Mouse (Mus musculus) embryonic facial prominence, embryonic 12.5 days (tissue): ENCODE measurements around the gene Shmt2. TPM values are rescaled to one million over a fixed set of nuclear protein-coding genes. Genes with fewer than 3 reads are reported as not detected.

ENCODE experiments used
- ATAC-seq: fragments of 200-750 bp; cut with Nextera tagmentation; 2 replicates; pipeline ENCODE4 v1.8.0; 2017; ENCODE audit not compliant: insufficient number of reproducible peaks, insufficient read depth, low FRiP score, low TSS enrichment
- H3K27ac ChIP-seq: fragments of 300-500 bp; sonication (generic); 2 replicates; pipeline ENCODE4 v1.5.1; 2016; ENCODE audit warnings: mild to moderate bottlenecking
- H3K27me3 ChIP-seq: fragments of 300-500 bp; sonication (generic); 2 replicates; pipeline ENCODE4 v1.6.1; 2016; ENCODE audit warnings: mild to moderate bottlenecking, moderate library complexity
- H3K36me3 ChIP-seq: fragments of 300-500 bp; sonication (generic); 2 replicates; pipeline ENCODE4 v1.6.1; 2016; ENCODE audit warnings: mild to moderate bottlenecking
- H3K4me1 ChIP-seq: fragments of 300-500 bp; sonication (generic); 2 replicates; pipeline ENCODE4 v1.6.1; 2016
- H3K4me2 ChIP-seq: fragments of 300-500 bp; sonication (generic); replicated peaks from 2 replicates; pipeline ENCODE4 v1.6.1; 2016; ENCODE audit warnings: mild to moderate bottlenecking, moderate library complexity
- H3K4me3 ChIP-seq: fragments of 300-500 bp; sonication (generic); 2 replicates; pipeline ENCODE4 v1.5.1; 2016; ENCODE audit warnings: mild to moderate bottlenecking
- H3K9ac ChIP-seq: fragments of 300-500 bp; sonication (generic); 2 replicates; pipeline ENCODE4 v1.6.1; 2016; ENCODE audit warnings: mild to moderate bottlenecking, moderate library complexity
- H3K9me3 ChIP-seq: fragments of 300-500 bp; sonication (generic); 2 replicates; pipeline ENCODE4 v1.6.1; 2016; ENCODE audit warnings: mild to moderate bottlenecking, moderate library complexity
- WGBS: fragments of 180-500 bp; shearing (Covaris S2); methylation state at CpG from one replicate; pipeline ENCODE4 v1.1.7; 2016; 5-methylcytosine and 5-hydroxymethylcytosine counted together
- polyA plus RNA-seq: library from polyadenylated mRNA; unstranded; fragments of >200 nt; fragmentation: Nextera tagmentation; extraction: Ambion mirVana; gene quantifications from 2 replicates; pipeline ENCODE4 v1.2.1, GENCODE M21; 2016

The Shmt2 gene
- polyA plus RNA-seq, 1 experiment from 2014 or later = 82.4 TPM

DNA sequence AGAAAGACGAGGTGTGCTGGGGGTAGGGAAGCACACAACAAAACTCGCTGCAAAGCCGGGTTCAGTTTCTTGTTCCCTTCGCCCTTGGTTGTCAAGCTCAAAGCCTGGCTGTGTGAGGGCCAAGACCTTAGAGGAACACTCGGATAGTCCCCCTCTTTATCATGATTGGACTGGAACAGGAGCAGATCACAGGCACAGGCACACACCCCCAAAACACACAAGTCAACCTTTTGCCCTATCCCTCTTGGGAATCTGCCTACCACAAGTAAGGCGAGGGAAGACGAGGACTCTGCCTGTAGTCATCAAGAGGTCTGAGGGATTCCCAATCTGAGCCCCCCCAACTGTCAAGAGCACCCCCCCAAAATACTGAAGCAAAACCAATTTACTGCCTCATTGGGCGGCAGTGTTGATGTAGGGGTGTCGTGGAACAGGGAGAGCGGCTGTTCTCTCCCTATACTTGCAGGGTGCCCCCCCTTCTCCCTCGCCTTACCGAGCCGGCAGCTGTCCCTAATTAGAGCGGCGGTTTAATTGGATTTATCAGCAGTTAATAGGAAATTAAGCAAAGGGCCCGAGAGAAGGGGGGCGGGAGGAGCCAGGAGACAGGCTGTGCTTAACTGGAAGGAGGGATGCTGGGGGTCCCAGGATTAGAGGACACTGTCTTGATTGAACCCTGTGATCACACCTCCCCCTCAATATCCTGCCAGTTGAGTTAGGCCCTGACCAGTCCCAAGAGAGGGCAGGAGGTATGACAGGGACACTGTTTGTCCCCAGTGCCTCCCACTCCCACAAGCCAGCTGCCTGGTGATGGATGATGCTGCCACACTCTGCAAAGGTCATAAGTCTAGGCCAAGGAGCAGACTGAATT lies 12.2 kb downstream of the Shmt2 start:
- peak overlapping the region; percentile 35 for H3K4me3 ChIP-seq
- H3K9me3 ChIP-seq = no peaks in the 10 kb centered on the region
- H3K9ac ChIP-seq = no peak overlapping the region
- no peak for ATAC-seq
- no peaks in the 10 kb centered on the region for H3K36me3 ChIP-seq
- H3K27me3 ChIP-seq = peaks cover 81% of the 10 kb centered on the region
- peaks cover 60% of the 10 kb centered on the region for H3K4me1 ChIP-seq
- 6% methylated on average over 17 of the region's 17 CpGs for WGBS
- no peak overlapping the region for H3K27ac ChIP-seq
- peak overlapping the region; percentile 68 for H3K4me2 ChIP-seq

DNA sequence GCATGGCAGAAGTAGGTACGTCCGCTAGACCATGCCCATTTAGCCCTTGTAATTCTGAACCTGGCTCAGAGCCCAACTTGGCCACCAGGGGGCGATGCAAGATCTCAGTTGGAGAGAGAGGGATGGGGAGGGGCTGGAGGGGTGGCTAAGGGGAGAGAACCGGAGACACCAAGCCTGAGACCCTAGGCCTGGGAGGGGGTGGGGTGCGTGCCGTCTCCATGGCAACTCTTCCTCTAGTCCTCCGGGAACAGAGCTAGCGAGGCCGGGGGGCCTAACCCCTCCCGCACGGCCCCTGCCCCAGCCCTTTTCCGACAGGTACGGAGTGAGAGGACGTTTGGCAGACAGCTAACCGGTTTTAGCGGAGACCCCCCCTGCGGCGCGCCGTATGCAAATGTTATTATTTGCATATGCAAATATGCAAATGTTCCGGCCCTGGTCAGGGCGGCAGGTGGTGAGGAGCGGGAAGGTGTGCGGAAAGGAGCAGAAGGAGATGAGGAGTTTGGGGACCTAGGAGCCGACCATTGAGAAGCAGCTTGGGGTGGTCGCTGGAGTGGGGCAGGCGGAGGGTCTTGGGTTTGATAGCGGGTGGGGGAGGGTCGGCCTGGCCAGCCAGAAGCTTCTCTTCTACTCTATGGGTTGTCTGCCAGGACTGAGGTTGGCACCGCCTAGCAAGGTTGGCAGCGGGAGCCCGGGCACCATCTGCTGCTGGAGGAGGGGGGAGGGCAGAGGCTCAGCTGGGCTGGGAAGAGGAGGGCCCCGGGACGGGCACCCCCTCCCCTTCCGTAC lies 13.0 kb downstream of the Shmt2 start:
- H3K9me3 ChIP-seq = no peaks in the 10 kb centered on the region
- no peaks in the 10 kb centered on the region for H3K36me3 ChIP-seq
- peaks cover 73% of the 10 kb centered on the region for H3K27me3 ChIP-seq
- WGBS = under 1% methylated on average over 35 of the region's 35 CpGs
- peak overlapping the region; percentile 35 for H3K4me3 ChIP-seq
- no peak overlapping the region for H3K27ac ChIP-seq
- H3K9ac ChIP-seq = peak overlapping the region; percentile 16; the same call in 1 of the 2 replicates
- peak overlapping the region; percentile 68 for H3K4me2 ChIP-seq
- peak; percentile 8; the same call in 1 of the 2 replicates for ATAC-seq
- peaks cover 59% of the 10 kb centered on the region for H3K4me1 ChIP-seq

DNA sequence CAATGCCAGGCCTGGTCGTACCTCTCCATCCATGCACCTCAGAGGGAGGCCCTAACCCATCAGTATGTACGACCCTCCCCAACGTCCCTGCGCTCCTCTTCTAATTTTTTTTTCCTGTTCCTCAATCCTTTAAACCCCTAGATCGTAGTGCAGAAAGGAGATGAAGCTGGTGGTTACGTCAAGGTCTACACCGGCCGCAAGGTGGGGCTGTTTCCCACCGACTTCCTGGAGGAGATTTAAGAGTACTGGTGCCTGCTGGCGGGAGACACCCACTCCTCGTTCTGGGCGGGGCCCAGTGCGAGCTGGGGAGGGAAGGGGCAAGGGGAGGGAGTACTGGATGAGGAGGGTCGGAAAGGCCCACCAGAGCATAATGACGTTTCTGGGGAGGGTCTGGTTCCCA lies 14.0 kb downstream of the Shmt2 start:
- Histone ChIP-seq H3K4me2 (peak overlapping the region; percentile 68), H3K4me1 (peaks cover 49% of the 10 kb centered on the region), H3K9ac (peak overlapping the region; percentile 5; the same call in 1 of the 2 replicates), H3K27ac (no peak overlapping the region), H3K27me3 (peaks cover 63% of the 10 kb centered on the region), H3K36me3 (no peaks in the 10 kb centered on the region), H3K4me3 (no peak overlapping the region), H3K9me3 (no peaks in the 10 kb centered on the region)
- WGBS = 4% methylated on average over 15 of the region's 15 CpGs
- ATAC-seq = no peak

DNA sequence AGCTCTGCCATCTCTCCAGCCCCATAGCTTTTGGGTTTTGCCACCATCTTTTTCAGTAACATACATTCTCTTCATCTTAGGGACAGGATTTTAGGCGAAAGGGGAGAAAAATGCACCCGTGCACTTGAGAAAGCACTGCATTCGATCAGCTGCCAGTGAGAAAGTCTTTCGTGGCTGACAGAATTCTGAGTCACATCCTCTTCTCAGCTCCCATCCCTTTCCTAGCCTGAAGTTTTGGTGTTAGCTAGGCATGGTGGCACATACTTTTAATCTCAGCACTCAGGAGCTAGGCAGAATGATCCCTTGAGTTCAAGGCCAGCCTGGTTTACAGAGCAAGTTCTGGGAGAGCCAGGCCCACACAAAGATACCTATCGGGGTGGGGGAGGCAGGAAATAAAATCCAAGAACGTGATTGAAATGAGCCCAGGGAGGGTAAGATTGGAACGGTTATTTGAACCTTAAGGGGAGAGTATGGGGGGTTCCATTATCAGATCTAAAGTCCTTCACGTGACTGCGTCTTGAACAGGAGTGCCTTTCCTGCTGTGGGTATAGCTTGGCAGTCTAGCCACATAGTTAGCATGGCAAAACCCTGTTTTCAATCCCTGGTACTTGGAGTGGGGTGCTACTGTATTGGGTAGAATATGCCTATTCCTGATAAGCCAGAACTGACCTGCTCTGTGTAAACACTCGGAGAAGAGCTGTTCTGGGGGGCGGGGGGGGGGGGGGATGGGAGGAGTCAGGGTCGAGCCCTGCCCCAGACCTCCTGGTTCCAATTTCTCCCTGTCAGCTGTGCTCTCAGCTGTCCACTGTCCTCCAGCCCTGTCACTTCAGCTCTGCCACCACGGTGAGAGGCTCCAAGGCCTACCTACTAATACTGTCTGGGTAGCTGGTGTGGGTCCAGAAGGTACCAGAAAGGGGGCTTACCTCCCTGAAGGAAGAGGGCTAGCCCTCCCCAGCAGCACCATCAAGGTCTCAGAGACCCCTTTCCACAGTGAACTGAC lies 21.1 kb downstream of the Shmt2 start, which contains the start of gene Stac3:
Gene Stac3, plus strand, starts transcription at position 793 of the 1,000 bp plus-strand sequence.
- Histone ChIP-seq H3K27me3 (no peaks in the 10 kb centered on the region), H3K36me3 (peaks cover 39% of the 10 kb centered on the region), H3K9ac (peak within 1 kb of the TSS; percentile 16; the same call in 1 of the 2 replicates)

DNA sequence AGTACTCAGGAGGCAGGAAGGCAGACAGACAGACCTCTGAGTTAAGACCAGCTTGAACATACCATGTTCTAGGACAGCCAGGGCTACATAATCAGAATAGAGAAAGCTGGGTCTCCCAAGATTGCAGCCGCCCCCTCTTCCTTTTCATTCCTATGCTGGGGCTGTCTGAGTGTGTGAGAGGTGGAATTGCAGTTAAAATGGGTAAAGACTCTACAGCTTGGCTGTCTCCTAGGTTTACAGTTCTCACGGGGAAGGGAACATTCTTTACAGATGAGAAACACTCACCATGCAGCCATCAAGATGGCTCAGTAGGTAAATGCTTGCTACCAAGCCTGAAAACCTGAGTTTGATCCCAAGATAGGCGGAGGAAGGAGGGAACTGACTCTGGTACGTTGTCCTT lies 22.2 kb downstream of the Shmt2 start:
- 84% methylated on average over 4 of the region's 4 CpGs for WGBS
- no peak overlapping the region for H3K4me2 ChIP-seq
- no peaks in the 10 kb centered on the region for H3K4me1 ChIP-seq
- H3K4me3 ChIP-seq = no peak overlapping the region
- peaks cover 50% of the 10 kb centered on the region for H3K36me3 ChIP-seq
- H3K9me3 ChIP-seq = no peaks in the 10 kb centered on the region
- H3K9ac ChIP-seq = no peak overlapping the region
- no peaks in the 10 kb centered on the region for H3K27me3 ChIP-seq
- H3K27ac ChIP-seq = no peak overlapping the region
- ATAC-seq = no peak

More for the DNA sequence above, 21.1 kb downstream of the Shmt2 start, which contains the start of gene Stac3:
- Histone ChIP-seq H3K4me1 (no peaks in the 10 kb centered on the region), H3K9me3 (no peaks in the 10 kb centered on the region), H3K4me3 (no peak within 1 kb of the TSS), H3K27ac (no peak within 1 kb of the TSS), H3K4me2 (no peak within 1 kb of the TSS)
- 63% methylated on average over 12 of the region's 13 CpGs for WGBS
- no peak for ATAC-seq

DNA sequence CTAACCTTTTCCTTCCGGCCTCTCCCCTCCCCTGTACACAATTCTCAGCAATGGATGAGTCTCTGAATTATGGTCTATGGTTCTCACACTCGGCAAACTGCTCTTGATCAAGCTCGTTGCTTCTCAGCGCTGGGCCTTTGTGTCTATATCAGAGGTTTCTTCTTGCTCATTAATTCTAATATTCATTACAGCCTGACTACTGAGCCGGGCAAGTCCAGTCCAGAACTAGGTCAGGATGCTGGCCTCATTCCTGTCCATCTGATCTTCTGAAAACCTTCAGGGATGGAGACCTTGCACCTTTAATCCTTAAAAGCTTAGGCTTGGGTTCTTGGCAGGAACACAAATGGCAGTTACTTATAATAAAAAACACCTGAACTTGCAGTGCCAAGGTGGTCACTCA lies 22.7 kb downstream of the Shmt2 start:
- ATAC-seq = no peak
- Histone ChIP-seq H3K27me3 (no peaks in the 10 kb centered on the region), H3K4me3 (no peak overlapping the region), H3K27ac (no peak overlapping the region), H3K4me2 (no peak overlapping the region), H3K9me3 (no peaks in the 10 kb centered on the region), H3K9ac (no peak overlapping the region), H3K4me1 (no peaks in the 10 kb centered on the region), H3K36me3 (peaks cover 55% of the 10 kb centered on the region)
- WGBS = 83% methylated on average over 5 of the region's 5 CpGs

DNA sequence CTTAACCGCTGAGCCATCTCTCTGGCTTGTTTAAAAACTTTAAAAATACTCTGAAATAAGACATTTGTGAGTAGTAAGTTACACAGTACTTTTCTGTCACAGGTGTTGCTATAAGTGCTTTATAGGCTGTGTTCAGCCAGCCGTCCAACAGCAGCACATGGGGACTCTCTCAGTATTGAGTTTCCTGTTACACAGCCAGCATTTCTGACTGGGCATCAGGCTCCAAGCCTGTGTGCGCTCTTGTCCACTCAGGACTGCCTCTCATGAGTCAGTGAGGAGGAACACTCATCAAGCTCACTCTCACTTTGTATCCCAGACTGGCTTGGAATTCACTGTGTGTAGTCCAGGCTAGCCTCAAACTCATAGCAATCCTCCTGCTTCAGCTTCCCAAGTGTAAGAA lies 26.1 kb downstream of the Shmt2 start:
- no peak for ATAC-seq
- Histone ChIP-seq H3K4me2 (no peak overlapping the region), H3K9ac (no peak overlapping the region), H3K4me3 (no peak overlapping the region), H3K9me3 (no peaks in the 10 kb centered on the region), H3K27me3 (no peaks in the 10 kb centered on the region), H3K36me3 (peaks cover 81% of the 10 kb centered on the region), H3K4me1 (no peaks in the 10 kb centered on the region), H3K27ac (no peak overlapping the region)
- 95% methylated on average over 3 of the region's 3 CpGs for WGBS

DNA sequence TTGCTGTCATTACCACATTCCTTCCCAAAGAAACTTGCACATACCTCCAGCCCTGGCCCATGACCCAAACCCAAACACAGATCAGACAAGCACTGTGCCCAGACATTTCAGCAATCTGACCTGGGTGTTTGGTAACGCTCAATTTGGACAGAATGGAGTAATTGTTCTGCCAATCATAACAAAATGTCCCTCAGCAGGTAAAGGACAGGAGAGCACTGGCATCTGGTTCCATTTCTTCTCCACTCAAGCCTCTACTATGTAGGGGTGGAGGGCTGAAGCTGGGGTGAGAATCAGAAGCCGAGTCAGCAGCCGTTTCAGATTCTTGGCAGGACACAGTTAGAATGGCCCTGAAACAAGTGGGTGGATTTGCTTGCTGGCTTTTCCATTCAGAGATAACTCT lies 30.1 kb downstream of the Shmt2 start:
- 52% methylated on average over 3 of the region's 3 CpGs for WGBS
- peaks cover 68% of the 10 kb centered on the region for H3K36me3 ChIP-seq
- H3K4me1 ChIP-seq = 0 out of 2 replicates have a peak, but pooled peaks cover 7% of the 10 kb centered on the region
- no peak overlapping the region for H3K4me3 ChIP-seq
- no peak overlapping the region for H3K9ac ChIP-seq
- ATAC-seq = no peak
- H3K9me3 ChIP-seq = no peaks in the 10 kb centered on the region
- H3K27ac ChIP-seq = no peak overlapping the region
- H3K4me2 ChIP-seq = no peak overlapping the region
- no peaks in the 10 kb centered on the region for H3K27me3 ChIP-seq

DNA sequence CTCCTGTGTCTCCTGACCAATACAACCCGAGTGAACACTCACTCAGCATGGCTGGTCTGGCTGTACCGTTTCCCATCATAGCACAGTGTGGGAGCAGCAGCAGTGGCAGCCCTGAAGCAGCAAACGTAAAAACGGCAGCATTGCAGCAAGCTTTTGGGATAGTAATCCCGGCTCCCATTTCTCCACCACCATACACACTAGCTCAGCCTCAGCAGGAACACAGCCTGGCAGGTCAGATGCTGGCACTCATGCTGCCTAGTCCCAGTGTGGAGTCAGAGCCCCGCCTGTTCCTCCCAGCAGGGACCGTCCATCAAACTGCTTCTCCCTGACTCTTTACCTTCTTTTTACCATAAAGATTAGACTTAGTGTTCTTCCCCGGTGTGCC lies 31.1 kb downstream of the Shmt2 start:
- ATAC-seq = no peak
- WGBS = 67% methylated on average over 8 of the region's 8 CpGs
- H3K27me3 ChIP-seq = no peaks in the 10 kb centered on the region
- no peak overlapping the region for H3K4me2 ChIP-seq
- 0 out of 2 replicates have a peak, but pooled peaks cover 7% of the 10 kb centered on the region for H3K4me1 ChIP-seq
- H3K27ac ChIP-seq = no peak overlapping the region
- no peak overlapping the region for H3K4me3 ChIP-seq
- no peaks in the 10 kb centered on the region for H3K9me3 ChIP-seq
- no peak overlapping the region for H3K9ac ChIP-seq
- H3K36me3 ChIP-seq = peaks cover 59% of the 10 kb centered on the region

DNA sequence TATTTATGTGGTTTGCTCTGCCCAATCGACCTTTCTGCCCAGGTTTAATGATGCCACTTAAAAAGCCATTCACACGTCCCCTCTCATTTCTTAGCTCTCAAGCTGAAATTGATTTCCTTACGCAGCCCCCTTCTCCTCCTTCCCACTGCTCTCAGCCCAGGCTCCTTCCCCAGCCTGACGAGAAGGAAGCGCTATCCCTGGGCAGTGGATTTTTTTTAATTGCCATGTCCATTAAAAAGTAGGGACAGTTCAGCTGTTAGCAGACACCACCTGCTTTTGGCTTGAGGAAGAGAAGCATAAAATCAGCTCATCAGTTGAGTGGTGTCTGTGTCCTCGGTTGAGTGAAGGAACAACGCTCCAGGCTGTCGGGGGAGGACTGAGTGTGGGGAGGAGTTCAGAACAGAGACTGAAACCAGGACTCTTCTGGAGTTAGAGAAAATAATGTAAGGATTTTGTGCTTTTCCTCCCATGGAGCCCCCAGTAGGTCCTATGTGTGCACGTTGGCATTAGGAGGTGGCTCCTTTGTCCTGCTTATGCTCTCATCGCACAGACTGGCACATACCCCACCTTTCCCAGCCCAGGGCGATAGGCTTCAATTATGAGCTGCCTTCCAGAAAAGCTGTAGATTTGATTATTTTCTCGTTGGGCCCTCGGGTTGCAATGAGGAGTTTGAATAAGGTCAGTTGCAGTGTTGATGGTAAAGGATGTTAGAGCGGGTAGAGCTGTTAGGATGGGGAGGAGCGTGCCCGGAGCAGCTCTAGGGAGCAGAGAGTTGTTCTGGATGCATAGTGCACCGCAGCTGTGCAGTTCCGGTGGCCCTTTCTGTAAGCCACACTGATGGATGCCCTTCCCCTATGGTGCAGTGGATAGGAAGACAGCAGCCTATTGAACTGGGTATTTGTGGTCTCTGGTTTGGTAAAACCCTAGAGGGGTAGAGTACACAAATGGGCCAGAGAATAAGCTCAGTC lies 31.8 kb downstream of the Shmt2 start:
- Histone ChIP-seq H3K27me3 (no peaks in the 10 kb centered on the region), H3K36me3 (peaks cover 57% of the 10 kb centered on the region), H3K4me1 (0 out of 2 replicates have a peak, but pooled peaks cover 7% of the 10 kb centered on the region), H3K9me3 (no peaks in the 10 kb centered on the region), H3K4me2 (no peak overlapping the region), H3K27ac (peak overlapping the region; percentile 7; the same call in 1 of the 2 replicates), H3K9ac (no peak overlapping the region), H3K4me3 (no peak overlapping the region)
- ATAC-seq = no peak
- 72% methylated on average over 18 of the region's 18 CpGs for WGBS
